Mouse (Mus musculus): ENCODE results near the gene Eif2ak2.
A peak's percentile ranks its signal among the peaks of the same experiment; 100 is the strongest.

Gene Eif2ak2

DNA sequence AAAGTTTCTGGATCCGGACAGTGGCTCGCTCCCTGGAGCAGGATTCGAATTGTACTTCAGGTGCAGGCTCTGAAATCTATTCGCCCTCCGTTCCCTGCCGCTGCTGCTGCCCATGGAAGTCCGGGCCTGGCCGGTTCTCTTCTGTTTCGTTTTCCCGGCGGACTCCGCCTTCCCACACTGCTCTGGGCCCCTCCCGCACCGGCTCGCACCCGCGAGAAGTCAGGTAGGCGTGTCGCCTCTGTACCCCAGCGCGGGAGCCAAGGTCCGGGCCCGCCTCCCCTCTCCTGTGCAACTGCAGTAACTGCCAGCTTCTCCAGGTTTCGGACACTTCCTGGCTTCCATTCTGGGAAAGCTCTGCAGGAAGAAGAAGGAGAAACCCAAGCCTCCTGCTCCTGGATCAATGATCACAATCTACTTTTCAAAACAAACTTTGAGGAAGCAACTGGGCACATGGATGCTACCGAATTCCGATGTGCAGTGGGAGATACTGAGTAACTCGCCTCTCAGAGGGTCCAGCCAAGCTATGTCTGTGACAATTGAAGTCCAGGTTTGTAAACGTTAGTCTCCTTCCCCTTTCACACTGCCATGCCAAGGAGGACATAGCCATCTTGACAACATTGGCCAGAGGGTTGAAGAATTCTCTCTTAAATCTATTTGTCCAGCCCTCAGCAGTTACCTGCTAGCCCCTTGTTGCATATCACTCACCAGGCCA is at the start of gene Eif2ak2:
Gene Eif2ak2, minus strand, starts transcription at position 173 of the 712 bp plus-strand sequence.
- DNase-seq (ENCODE audit: low spot score), result peak; percentile 72

DNA sequence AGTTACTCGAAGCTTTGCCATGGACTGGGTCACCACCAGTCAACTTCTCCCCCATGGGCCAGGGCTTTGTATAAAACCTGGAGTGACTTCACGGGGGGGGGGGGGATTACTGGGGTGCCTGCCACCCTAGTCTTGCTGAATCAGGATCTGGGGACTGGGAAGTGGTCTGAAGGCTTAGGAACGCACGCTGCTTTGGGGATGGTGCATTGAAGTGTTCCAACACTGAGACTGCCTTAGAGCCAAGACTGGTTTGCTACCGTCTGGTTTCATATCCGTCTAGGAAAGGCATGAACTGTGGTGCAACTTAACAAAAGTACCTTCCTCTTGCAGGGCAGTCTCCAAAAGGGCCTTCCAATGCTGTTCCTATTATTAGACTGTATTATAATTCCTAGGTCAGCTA is 35.3 kb upstream of the Eif2ak2 start:
- no peak for DNase-seq (ENCODE audit: low spot score)

DNA sequence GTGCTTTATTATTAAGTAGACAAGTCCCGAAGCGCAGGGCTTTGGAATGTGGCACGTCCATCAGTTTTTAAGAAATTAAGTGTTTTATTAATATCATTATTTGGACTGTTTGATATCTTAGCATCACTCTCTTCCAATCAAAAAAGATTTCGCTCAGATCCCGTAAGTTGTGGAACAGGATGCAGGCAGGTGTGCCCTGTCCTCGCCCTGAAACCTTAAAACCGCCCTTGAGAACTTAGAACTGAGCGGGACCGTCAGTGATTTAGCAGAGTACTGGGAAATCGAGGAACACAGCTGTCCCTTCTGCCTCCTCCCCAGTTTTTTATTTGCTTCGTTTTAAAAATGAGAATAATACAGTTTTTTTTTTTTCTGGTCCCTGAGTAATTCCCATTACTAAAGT is 34.5 kb upstream of the Eif2ak2 start:
- DNase-seq (ENCODE audit: low spot score), result no peak

DNA sequence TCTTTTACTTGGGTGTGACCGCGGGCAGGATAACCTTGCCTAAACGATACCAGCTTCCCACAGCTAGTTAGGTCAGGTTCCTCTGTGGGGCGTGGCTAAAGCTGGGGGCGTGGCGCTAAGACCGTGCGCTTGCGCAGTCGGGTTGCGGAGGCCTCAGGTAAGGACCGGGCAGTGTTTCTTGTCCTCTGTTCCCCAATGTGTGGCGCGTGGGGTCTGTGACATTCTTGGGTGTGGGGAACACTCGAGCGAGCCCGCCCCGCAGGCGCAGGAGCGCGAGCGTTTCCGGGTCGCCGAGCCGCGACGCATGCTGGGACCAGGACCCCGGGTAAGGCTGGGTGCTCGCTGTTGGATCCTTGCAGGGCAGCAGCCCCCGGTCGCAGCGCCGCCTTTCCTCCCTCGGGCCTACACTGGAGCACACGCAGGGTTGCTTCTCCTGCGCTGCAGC is 34.0 kb upstream of the Eif2ak2 start, which contains the start of gene Cebpzos:
Gene Cebpzos, plus strand, starts transcription at position 132 of the 445 bp plus-strand sequence.
- DNase-seq (ENCODE audit: low spot score), result peak; percentile 86

DNA sequence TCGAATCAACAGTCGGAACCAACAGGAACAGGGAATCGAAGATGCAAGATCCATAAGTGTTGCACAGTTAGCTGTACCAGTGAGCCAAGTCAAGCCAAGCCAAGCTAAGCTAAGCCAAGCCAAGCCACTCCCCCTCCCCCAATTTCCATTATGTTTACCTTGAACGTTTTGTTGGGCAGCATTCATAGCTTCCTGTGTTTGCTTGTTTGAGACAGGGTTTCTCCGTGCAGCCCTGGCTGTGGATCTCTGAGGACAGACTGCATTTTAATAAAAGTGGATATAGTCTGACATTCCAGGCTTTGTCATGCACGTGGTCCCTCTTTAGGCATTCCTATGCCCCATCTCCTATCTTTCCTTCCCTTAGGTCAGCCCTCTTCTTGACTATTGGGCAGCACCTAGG is 33.4 kb upstream of the Eif2ak2 start:
- peak; percentile 11 for DNase-seq (ENCODE audit: low spot score)

DNA sequence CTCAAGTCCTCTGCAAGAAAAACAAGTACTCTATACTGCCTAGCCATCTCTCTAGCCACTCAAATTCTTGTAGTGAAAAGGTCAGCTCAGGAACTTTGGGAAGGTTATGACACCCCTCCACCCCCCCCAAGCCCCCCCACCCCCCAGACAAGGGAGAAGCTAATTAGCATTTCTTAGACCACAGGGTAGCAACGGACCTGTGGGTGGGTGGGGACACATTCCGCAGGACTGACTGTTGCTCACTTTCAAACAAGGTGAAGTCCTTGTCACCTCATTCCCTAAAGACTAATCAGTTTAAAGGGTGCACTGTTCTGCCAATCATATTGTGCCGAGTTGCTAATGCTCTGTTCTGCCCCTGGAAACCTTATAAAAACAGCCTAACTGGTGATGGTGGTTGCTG is 31.5 kb upstream of the Eif2ak2 start:
- DNase-seq (ENCODE audit: low spot score), result no peak

DNA sequence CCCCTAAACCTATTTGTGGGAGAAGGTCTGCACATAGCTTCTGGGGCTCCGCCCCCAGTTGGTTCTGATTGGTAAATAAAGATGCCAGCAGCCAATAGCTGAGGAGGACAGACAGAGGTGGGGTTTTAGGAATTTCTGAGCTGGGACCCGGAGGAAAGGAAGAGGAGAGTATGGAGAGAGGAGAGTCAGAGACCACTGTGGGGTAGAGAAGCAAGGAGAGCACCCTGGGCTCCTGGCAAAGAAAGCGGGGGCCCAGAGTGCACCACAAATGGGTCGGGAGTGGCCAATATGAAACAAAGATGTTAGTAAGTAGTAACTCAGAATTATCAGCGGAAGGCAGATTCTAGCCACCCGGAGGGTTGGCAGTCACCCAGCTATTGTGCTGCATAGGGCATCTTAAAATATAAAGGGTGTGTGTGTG is 30.5 kb upstream of the Eif2ak2 start:
- no peak for DNase-seq (ENCODE audit: low spot score)

DNA sequence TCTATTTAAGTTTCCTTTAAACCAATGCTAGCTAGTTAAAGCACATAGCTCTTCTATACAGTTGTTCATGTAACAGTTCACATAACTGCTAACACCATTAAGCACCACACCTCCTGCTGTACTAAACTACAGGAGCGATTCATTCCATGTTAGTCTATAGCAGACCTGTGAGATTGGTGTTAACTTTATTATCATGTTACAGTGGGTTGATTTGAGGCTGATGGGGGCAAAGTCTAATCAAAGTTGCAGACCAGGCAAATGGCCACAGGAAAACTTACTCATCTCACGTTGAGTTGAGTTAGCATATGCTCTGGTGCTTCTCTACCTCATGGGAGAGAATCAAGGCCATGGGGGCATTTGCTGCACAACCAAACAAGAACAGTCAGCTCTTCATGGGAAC is 27.0 kb upstream of the Eif2ak2 start:
- no peak for DNase-seq (ENCODE audit: low spot score)

DNA sequence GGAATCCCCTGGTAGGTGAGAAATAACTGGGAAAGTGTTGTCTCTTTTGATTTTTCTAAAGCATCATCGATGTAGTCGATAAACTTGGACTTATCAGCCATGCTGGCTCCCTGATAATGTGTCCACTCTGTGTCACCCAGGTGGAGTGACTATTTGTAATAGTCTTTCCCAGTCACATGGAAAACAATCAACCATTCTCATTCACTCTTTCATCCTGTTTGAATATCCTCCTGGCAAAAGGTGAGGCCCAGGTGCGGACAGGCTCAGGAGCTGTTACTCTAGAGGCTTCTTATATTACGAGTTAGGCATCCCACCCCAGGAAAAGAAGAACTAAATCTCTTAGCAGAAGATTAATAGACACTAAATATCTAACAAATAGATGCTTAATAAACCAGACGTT is 24.5 kb upstream of the Eif2ak2 start, which contains the start of gene Sult6b1:
Gene Sult6b1, minus strand, starts transcription at position 101 of the 400 bp plus-strand sequence.
- DNase-seq (ENCODE audit: low spot score), result no peak

DNA sequence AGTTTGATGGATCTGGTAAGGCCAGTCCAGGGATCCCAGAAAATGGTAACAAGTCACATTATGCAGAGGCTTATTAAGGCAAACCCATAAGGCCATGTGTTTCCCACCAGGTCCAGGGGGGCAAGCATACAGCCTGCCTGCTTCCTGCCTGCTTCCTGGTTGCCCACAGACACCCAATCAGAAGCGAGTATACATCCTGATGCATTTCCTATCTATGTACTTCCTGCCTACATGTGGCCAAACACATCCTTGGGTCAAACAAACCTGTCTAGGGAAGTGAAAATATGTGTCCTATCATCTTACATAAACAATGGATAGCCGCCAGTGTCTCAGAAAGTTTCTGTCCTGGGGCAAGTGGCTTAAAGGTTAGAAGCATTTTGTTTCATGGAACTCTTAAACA is 20.8 kb upstream of the Eif2ak2 start:
- no peak for DNase-seq (ENCODE audit: low spot score)

DNA sequence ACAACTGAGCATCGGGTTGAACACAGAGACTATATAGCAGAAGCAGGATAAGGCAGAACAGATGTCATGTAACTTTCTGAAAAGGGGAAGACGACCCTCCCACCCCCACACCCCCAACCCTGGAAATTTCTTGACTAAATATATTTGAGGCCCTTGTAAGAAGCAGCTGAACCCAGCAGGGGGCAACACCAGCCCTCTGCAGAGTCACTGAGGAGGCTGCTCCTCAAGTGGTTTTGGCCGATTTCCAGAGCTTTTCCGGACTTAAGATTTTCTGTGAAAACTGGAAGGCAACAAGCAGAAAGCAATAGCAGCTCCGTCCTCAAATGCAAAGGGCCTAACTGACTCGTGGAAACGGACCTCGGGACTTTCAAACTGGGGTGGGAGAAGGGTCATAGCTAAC is 13.0 kb upstream of the Eif2ak2 start:
- peak; percentile 18 for DNase-seq (ENCODE audit: low spot score)

DNA sequence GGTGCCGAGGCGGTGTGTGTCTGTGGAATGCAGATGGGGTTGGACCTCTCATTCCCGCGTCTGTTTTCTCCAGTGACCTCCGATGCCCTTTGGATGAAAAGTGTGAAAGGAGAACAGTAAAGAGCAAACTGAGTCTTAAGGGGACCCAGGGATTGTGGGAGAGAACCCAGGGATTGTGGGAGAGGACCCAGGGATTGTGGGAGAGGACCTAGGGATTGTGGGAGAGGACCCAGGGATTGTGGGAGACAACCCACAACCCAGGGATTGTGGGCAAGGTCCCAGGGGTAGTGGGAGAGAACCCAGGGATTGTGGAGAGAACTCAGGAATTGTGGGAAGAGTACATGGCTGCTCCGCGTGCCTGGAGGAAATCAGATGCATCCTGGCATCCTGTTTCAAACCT is 12.6 kb upstream of the Eif2ak2 start:
- DNase-seq (ENCODE audit: low spot score), result no peak

DNA sequence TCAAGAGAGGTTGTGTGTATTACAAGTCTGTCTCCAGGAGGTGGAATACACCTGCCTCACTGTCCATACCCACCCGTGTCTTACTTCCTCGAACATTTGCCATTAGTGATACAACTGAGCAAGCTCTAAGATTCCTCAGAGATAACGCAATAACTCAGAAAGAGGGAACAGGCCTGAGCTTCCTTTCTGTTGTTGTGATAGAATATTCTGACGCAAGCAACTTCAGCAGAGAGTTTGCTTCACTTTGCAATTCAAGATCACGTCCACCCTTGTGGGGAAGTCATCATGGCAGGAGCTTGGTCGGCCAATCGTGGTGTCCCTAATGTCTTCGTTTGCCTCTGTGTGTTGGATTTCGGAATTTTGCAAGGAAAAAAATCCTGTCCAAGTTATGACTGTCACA is 8.6 kb upstream of the Eif2ak2 start:
- DNase-seq (ENCODE audit: low spot score), result no peak

DNA sequence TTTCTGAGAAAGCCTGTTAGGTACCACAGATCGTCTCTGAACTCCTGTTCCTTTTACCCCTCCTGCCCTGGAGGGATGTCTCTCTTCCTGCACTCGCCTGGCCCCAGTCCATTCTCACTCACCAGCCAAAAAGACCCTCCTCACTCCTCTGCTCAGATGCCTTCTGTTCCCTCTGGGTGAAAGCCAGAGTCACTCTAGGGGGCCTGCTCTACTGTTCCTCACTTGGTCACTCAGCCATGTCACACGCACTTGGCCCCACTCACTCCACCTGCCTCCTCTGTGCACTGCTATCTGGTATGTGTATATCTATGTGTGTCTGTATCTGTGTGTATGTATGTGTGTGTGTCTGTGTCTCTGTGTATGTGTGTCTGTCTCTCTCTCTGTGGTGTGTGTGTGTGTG is 6.8 kb upstream of the Eif2ak2 start:
- DNase-seq (ENCODE audit: low spot score), result no peak

DNA sequence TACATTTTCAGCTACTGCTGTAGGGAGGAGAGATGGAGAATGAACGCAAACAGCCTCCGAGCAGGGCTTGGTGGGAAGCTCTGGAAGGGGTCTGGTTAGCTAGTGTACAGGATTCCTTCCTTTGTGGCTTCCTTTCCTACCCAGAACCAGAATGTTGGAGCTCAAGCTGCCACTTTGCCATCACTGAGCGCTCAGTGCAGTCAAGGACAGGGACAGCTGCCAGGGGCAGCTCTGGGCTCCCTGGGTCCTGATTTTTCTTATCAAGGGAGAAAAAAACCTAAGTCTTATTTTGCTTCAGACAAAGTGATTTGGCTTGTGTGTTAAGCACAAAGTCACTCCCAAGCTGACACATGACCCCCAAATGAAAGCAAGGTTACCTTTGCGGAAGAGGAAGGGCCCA is 6.2 kb upstream of the Eif2ak2 start:
- DNase-seq (ENCODE audit: low spot score), result no peak

DNA sequence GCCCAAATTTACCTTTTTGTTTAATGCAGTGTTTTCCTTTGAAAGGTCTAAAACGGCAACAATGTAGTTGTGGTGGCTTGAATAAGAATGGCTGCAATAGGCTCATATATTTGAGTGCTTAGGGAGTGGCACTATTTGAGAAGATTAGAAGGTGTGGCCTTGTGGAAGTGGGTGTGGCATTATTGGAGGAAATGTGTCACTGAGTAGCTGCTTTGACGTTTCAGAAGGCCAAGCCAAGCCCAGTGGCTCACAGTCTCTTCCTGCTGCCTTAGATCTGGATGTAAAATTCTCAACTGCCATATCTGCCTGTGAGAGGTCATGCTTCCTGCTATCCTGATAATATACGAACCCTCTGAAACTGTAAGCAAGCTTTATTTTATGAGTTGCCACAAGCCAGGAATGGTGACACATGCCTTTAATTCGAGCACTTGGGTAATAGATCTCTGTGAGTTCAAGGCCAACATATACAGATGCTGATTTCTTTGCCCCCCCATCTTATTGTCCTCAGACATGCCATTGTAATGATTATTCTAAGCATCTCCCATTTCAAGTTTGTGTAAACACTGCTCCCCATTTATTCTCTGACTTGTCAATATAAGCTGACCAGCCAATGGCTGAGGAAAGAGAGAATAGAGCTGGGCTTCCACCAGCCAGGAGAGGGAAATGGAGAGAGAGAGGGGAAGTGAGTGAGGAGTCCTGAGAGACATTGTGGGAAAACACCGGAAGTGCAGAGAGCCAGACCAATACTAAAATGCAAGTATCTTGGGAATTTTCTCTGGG is 3.1 kb upstream of the Eif2ak2 start:
- DNase-seq (ENCODE audit: low spot score), result no peak

DNA sequence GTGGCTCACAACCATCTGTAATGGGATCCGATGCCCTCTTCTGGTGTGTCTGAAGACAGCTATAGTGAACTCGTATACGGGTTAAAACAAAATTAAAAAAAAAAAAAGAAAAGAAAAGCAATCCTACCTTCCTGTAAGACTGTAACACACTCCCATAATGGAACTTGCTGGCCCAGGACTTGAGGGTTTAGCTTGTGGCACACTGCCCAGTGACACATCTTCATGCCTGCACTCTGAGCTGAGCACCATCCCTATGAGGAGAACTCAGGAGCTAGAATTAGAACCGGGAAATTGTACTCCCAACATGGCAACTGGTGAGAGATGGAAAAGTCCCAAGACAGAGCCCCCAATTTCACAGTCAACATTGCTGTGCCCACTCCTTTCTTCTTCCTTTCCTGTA is 918 bp upstream of the Eif2ak2 start:
- DNase-seq (ENCODE audit: low spot score), result no peak

DNA sequence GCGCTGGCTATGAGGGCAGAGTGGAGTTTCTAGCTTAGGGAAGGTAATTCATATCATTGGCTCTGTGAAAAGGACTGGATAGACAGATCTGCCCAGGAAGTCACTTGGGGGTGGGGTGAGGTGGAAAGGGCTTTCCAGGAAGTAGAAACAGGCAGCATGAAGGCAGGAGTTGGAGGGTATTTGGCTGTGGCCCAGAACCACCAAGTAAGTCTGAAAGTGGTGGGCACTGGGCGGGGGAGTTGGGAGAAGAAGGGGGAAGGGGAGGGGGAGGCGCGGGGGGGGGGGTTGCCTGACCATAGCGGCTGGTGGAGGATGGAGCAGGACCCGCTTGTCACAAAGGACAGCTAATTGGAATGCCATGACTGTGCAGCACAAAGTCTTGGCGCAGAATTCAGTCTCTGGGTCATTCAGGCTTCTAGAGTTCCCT is 482 bp downstream of the Eif2ak2 start:
- DNase-seq (ENCODE audit: low spot score), result no peak

DNA sequence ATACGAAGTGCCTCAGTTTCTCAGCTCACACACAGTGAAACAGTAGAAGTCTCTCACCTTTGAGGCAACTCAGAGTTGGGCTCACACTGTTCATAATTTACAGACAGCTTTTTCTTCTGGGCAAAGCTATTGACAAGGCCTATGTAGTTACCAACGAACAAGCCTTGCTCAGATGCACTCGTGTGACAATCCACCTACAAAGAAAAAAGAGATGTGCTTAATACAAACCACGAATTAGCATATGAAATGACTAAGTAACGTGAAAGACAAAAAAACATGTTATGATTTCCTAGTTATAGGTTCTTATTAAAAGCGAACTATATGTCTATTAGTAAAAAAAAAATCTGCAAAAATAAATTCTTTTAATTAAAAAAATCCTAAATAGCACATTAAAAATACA is 8.5 kb downstream of the Eif2ak2 start:
- no peak for DNase-seq (ENCODE audit: low spot score)

DNA sequence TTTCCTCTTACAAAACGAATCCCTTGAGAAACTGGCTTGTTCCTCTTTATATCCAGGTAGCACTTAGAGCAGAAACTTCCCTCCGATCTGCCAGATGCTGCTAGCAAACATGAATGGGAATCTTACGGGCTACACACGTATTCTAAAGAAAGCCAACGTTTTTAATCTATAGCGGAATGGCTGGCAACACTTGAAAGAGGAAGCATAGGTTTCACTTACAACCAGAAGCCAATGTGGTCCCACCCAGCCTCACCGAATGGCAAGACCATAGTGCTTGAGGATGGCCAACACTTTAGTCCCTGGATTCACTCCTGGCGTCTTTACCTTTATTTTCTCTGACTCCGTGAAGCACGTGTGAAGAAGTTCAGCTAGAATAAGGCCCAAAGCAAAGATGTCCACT is 26.1 kb downstream of the Eif2ak2 start:
- DNase-seq (ENCODE audit: low spot score), result no peak

DNA sequence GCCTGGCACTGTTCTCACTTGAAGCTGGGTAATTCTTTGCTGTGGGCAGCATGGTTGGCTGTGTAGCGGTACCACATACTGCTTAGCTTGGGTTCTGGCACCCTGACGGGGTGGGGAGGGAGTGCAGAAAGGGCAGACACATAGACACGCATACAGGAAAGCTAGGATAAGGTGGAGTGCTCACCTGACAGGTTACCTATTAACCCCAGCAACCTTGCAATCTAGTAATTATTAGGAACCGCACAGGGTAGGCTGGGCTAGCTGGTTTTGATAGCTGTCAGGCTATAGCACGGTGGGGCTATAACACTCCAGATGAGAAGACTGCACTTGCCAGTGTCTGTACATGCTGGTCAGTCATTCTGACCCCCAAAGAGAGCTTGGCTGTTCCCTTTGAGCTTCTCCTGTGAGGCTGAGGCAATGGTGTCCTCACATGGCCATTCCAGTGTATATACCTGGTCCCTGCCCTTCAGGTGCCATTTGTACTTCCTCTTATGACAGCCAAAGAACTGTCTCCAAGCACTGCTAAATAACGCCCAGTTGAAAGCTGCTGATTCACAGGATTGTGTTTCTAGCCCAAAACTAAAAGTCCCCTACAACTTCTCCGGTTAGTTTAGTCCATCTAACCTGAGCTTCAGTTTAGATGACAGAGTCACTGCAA is 40.0 kb downstream of the Eif2ak2 start:
- no peak for DNase-seq (ENCODE audit: low spot score)

DNA sequence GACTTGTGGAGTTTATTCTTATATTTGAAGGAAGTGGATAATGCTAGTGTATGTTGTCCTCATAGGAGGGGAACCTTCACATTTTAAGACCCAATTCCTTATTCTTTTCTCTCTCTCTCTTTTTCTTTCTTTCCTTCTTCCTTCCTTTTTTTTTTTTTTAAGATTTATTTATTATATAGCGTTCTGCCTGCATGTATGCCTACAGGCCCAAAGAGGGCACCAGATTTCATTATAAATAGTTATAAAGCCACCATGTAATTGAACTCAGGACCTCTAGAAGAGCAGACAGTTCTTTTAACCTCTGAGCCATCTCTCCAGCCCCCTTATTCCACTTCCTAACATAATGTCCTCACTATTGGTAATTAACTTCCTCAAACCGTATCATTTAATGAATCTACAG is 46.3 kb downstream of the Eif2ak2 start:
- peak; percentile 14 for DNase-seq (ENCODE audit: low spot score)

All from retina, embryonic 14.5 days (tissue).